Mouse (Mus musculus) forebrain, postnatal 0 days (tissue): ENCODE data around the gene Vwa2. TPM values are rescaled to one million over a fixed set of nuclear protein-coding genes. Genes with fewer than 3 reads are reported as not detected.

Experiments
- ATAC-seq: fragments of 200-750 bp; cut with Nextera tagmentation; 2 replicates; pipeline ENCODE4 v1.8.0; 2017; ENCODE audit warnings: mild to moderate bottlenecking, moderate library complexity
- DNase-seq: peaks from one replicate; pipeline ENCODE4 v3.0.0-alpha.2; 2015
- H3K27ac ChIP-seq: fragments of 300-500 bp; sonication (generic); 2 replicates; pipeline ENCODE4 v1.5.1; 2014; ENCODE audit warnings: low read depth, mild to moderate bottlenecking, antibody characterized with exemption, low read length, moderate library complexity, mixed read lengths
- H3K27me3 ChIP-seq: fragments of 300-500 bp; sonication (generic); 2 replicates; pipeline ENCODE4 v1.6.1; 2014; ENCODE audit warnings: mild to moderate bottlenecking, low read length, mixed read lengths; ENCODE audit not compliant: insufficient read depth
- H3K36me3 ChIP-seq: fragments of 300-500 bp; sonication (generic); 2 replicates; pipeline ENCODE4 v1.6.1; 2014; ENCODE audit warnings: mild to moderate bottlenecking, moderate library complexity; ENCODE audit not compliant: insufficient read depth
- H3K4me1 ChIP-seq: fragments of 300-500 bp; sonication (generic); 2 replicates; pipeline ENCODE4 v1.6.1; 2014; ENCODE audit warnings: antibody characterized with exemption; ENCODE audit not compliant: insufficient read depth
- H3K4me2 ChIP-seq: fragments of 300-500 bp; sonication (generic); 2 replicates; pipeline ENCODE4 v1.6.1; 2014; ENCODE audit warnings: low read depth, mild to moderate bottlenecking, moderate library complexity
- H3K4me3 ChIP-seq: fragments of 300-500 bp; sonication (generic); 2 replicates; pipeline ENCODE4 v1.5.1; 2014; ENCODE audit warnings: low read depth, low read length, mixed read lengths
- H3K9ac ChIP-seq: fragments of 300-500 bp; sonication (generic); 2 replicates; pipeline ENCODE4 v1.6.1; 2014; ENCODE audit warnings: mild to moderate bottlenecking
- H3K9me3 ChIP-seq: fragments of 300-500 bp; sonication (generic); 2 replicates; pipeline ENCODE4 v1.6.1; 2016; ENCODE audit warnings: low read length
- CTCF ChIP-seq: sonication (generic); IDR thresholded peaks from 2 replicates; pipeline ENCODE4 v1.5.1; 2016; ENCODE audit warnings: antibody characterized with exemption, control low read depth, low read depth
- WGBS: fragments of 180-500 bp; shearing (Covaris S2); extraction: QIAGEN DNeasy Blood & Tissue Kit; methylation state at CpG from one replicate; pipeline ENCODE4 v1.1.7; 2014; 5-methylcytosine and 5-hydroxymethylcytosine counted together
- polyA plus RNA-seq: library from polyadenylated mRNA; unstranded; fragments of >200 nt; fragmentation: Nextera tagmentation; extraction: Ambion mirVana; gene quantifications from 2 replicates; pipeline ENCODE4 v1.2.1, GENCODE M21; 2015
- total RNA-seq: library from RNA; depleted of rRNA; stranded (reverse); fragments of >200 nt; gene quantifications from 2 replicates; pipeline ENCODE4 v1.2.3, GENCODE M21; 2014; rRNA removed

Vwa2 gene
- total and polyA plus RNA-seq, 2 experiments from 2014 or later = 0.33 to 1.1 TPM

GRCm38 (mm10) chr19:56958011-56958410, 84.0 kb downstream of the Vwa2 start:
- WGBS = 81% methylated on average over 4 of the region's 4 CpGs
- Histone ChIP-seq H3K36me3 (no peaks in the 10 kb centered on the region), H3K27ac (no peak overlapping the region), H3K4me1 (no peaks in the 10 kb centered on the region), H3K27me3 (no peaks in the 10 kb centered on the region), H3K9me3 (no peaks in the 10 kb centered on the region), H3K9ac (no peak overlapping the region), H3K4me2 (no peak overlapping the region), H3K4me3 (no peak overlapping the region)
- ATAC-seq (no peak), DNase-seq (no peak)
- TF ChIP-seq CTCF = no peak

- H3K9me3 ChIP-seq = no peaks in the 10 kb centered on the region
- H3K9ac ChIP-seq = no peak overlapping the region
- no peaks in the 10 kb centered on the region for H3K36me3 ChIP-seq
- H3K4me3 ChIP-seq = no peak overlapping the region
- no peaks in the 10 kb centered on the region for H3K4me1 ChIP-seq
- H3K27me3 ChIP-seq = no peaks in the 10 kb centered on the region
- WGBS = 66% methylated on average over 6 of the region's 6 CpGs
- ATAC-seq (no peak), DNase-seq (no peak)
- no peak overlapping the region for H3K4me2 ChIP-seq
- no peak overlapping the region for H3K27ac ChIP-seq
- no peak for TF ChIP-seq CTCF
These were observed 84.6 kb downstream of the Vwa2 start for GRCm38 (mm10) chr19:56958582-56959021.

- H3K9me3 ChIP-seq = no peaks in the 10 kb centered on the region
- ATAC-seq (no peak), DNase-seq (no peak)
- H3K4me2 ChIP-seq = no peak overlapping the region
- no peak for TF ChIP-seq CTCF
- no peak overlapping the region for H3K4me3 ChIP-seq
- H3K36me3 ChIP-seq = no peaks in the 10 kb centered on the region
- H3K9ac ChIP-seq = no peak overlapping the region
- no peak overlapping the region for H3K27ac ChIP-seq
- no peaks in the 10 kb centered on the region for H3K4me1 ChIP-seq
- no peaks in the 10 kb centered on the region for H3K27me3 ChIP-seq
- 85% methylated on average over 2 of the region's 2 CpGs for WGBS
These were observed 85.0 kb downstream of the Vwa2 start for GRCm38 (mm10) chr19:56959057-56959456.

GRCm38 (mm10) chr19:56959601-56960000, 85.6 kb downstream of the Vwa2 start:
- H3K4me2 ChIP-seq = no peak overlapping the region
- DNase-seq = no peak
- H3K4me1 ChIP-seq = no peaks in the 10 kb centered on the region
- no peak overlapping the region for H3K27ac ChIP-seq
- H3K36me3 ChIP-seq = no peaks in the 10 kb centered on the region
- WGBS = 76% methylated on average over 3 of the region's 3 CpGs
- no peak overlapping the region for H3K9ac ChIP-seq
- TF ChIP-seq CTCF = no peak
- H3K9me3 ChIP-seq = no peaks in the 10 kb centered on the region
- H3K4me3 ChIP-seq = no peak overlapping the region
- ATAC-seq = no peak
- H3K27me3 ChIP-seq = no peaks in the 10 kb centered on the region

Other genes starting within 250 kb of the Vwa2 start
- 7.3 and 8.5 TPM in 2 replicates for gene Adrb1, start 152.1 kb upstream of the Vwa2 start, total RNA-seq
- gene Adrb1, start 152.1 kb upstream of the Vwa2 start, polyA plus RNA-seq = 2.8 and 3.4 TPM in 2 replicates
- 20.9 and 21.2 TPM in 2 replicates for gene Ccdc186, start 52.1 kb upstream of the Vwa2 start, total RNA-seq
- 15.7 and 20.2 TPM in 2 replicates for gene Ccdc186, start 52.1 kb upstream of the Vwa2 start, polyA plus RNA-seq
- gene Tdrd1, start 48.0 kb upstream of the Vwa2 start, total RNA-seq = 0.69 and 1.7 TPM in 2 replicates
- 0.50 and 0.77 TPM in 2 replicates for gene Tdrd1, start 48.0 kb upstream of the Vwa2 start, polyA plus RNA-seq
- 11.6 and 12.7 TPM in 2 replicates for gene Afap1l2, start 134.0 kb downstream of the Vwa2 start, total RNA-seq
- gene Afap1l2, start 134.0 kb downstream of the Vwa2 start, polyA plus RNA-seq = 8.5 and 10.1 TPM in 2 replicates